Mouse (Mus musculus) embryonic stem cell, embryonic (primary cell): ENCODE data around the gene Pmf1.

Experiments used
- CTCF ChIA-PET, 4 experiments: fragments of 300-600 bp in 2 of 4; fragments of 350-600 bp in 2 of 4; sonication (Branson Sonifier 250); formaldehyde crosslinking; loops; one replicate each; lab custom pipeline; 2022; ENCODE audit warnings: inconsistent platforms in 2 of 4; lab: Charles Lee
- POLR2A ChIA-PET, 4 experiments: fragments of 300-600 bp in 2 of 4; fragments of 350-600 bp in 2 of 4; sonication (Branson Sonifier 250); formaldehyde crosslinking; loops; one replicate each; lab custom pipeline; 2022; ENCODE audit warnings: antibody characterized with exemption in 4 of 4, inconsistent platforms in 1 of 4; lab: Charles Lee

The Pmf1 gene

DNA sequence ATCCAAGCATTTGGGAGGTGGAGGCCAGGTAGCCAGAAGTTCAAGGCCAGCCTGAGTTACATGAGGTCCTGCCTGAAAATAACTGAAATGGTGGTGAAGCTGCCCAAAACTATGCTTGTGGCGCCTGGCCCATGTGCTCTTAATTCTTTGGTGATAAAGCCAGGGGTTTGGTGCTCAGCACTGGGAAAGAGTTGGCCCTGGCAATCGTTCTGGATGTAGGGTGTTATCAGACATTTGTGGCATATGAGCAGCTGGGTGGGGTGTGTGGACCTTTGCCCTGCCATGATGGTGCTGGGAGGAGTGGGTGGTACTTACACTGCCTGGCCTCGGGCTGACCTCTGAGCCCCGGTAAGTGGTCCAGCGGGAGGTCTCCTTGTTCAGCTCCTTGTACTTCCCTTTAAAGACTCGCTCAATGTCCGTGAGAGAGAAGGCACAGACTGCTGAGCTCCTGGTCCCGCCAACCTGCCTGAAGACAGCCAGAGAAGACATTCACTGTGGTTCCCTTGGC lies 37.6 kb upstream of the Pmf1 start:
- POLR2A ChIA-PET, result interaction anchor here in 3 of 4 experiments (0.6 to 4.0 kb wide), 11 partner anchors 9 to 227 kb away, joined by 3 to 27 read pairs (median 4); partner anchors contain the start of genes Pmf1 (in 3 of the 3), Slc25a44 (in 1 of the 3), Smg5 (in 1 of the 3) and Tmem79 (in 1 of the 3)
- CTCF ChIA-PET, result interaction anchor here in 2 of 4 experiments (0.6 to 1.3 kb wide), 3 partner anchors 8 to 210 kb away, joined by 3 read pairs; no protein-coding TSS in a partner anchor

DNA sequence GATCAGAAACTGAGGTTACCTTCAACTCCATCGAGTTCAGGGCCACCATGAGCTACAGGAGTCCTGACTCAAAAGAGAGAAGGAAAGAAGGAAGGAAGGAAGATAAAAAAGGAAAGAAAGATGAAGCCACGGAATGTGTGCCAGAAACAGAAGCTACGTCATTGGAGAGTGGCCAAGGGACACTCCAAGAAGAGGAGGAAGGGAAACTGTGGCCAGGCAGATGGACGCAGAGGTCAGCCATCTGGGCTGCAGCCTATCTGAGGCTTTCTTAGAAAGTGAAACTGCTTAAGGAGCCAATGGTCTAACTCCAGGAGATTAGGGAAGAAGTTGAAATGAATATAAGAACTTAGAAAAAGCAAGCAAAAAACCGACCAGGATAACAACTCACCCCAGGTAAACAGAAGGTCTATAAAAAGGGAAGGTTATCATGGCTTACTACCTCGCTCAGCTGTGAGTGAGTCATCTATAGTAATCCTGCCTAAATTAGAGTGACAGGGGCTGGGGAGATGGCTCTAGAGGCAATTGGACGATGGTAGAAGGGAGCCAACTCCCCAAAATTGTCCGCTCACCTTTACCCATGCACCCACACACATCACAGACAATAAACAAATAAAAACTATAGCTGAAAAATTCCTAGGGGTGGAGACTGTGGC lies 36.5 kb upstream of the Pmf1 start:
- ChIA-PET CTCF (interaction anchor here in 2 of 4 experiments (0.6 to 2.1 kb wide), 2 partner anchors 20 to 37 kb away, joined by 7 read pairs; partner anchors contain the start of gene Pmf1 (in 1 of the 2)), POLR2A (interaction anchor here in 2 of 4 experiments (0.5 to 4.0 kb wide), 10 partner anchors 8 to 352 kb away, joined by 3 to 27 read pairs (median 4); partner anchors contain the start of genes Pmf1 (in 1 of the 2), Slc25a44 (in 1 of the 2), Smg5 (in 1 of the 2) and Tmem79 (in 1 of the 2))

DNA sequence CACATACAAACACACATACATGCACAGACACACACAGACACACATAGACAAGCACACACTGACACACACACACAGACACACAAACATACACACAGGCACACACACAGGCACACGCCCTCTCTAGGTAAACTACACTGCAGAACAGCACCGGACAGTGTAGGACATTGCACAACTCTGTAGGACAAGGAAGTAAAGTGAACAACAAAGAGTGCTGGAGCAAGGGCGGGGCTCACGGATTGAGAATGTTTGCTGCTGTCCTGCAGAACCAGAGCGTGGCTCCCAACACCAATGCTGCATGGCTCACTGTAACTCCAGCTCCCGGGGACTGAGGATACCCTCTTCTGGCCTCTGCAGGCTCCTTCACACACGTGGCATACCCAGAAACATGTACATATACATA lies 32.8 kb upstream of the Pmf1 start:
- CTCF ChIA-PET, result interaction anchor here in 1 of 4 experiments (1.0 to 1.5 kb wide), 2 partner anchors 24 to 36 kb away, joined by 3 to 7 read pairs; no protein-coding TSS in a partner anchor

DNA sequence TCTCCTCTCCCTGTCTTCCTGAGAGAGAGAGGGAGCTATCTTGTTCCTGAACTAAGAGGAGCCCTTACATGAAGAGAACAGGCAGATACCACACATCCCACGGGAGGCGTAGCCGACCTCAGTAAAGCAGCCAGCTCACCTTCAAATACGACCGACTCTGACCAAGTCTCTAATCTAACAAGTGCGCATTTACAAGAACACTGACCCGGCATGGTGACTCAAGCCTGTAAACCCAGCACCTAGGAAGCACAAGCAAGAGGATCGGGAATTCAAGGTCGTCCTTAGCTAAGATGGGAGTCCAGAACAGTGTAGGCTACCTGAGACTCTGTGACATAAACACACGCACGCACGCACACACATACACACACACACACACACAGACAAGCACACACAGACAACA lies 32.4 kb upstream of the Pmf1 start:
- POLR2A ChIA-PET, result interaction anchor here in 1 of 4 experiments (1.2 kb wide), 2 partner anchors 14 to 17 kb away, joined by 3 to 4 read pairs; partner anchors contain the start of gene Slc25a44
- CTCF ChIA-PET, result interaction anchor here in 1 of 4 experiments (1.0 to 1.5 kb wide), 2 partner anchors 24 to 35 kb away, joined by 3 to 7 read pairs; no protein-coding TSS in a partner anchor

More for the DNA sequence above, 32.8 kb upstream of the Pmf1 start:
- POLR2A ChIA-PET, result interaction anchor here in 3 of 4 experiments (0.6 to 1.5 kb wide), 6 partner anchors 8 to 578 kb away, joined by 3 to 6 read pairs (median 4); partner anchors contain the start of genes Pmf1 (in 1 of the 3) and Slc25a44 (in 1 of the 3)

DNA sequence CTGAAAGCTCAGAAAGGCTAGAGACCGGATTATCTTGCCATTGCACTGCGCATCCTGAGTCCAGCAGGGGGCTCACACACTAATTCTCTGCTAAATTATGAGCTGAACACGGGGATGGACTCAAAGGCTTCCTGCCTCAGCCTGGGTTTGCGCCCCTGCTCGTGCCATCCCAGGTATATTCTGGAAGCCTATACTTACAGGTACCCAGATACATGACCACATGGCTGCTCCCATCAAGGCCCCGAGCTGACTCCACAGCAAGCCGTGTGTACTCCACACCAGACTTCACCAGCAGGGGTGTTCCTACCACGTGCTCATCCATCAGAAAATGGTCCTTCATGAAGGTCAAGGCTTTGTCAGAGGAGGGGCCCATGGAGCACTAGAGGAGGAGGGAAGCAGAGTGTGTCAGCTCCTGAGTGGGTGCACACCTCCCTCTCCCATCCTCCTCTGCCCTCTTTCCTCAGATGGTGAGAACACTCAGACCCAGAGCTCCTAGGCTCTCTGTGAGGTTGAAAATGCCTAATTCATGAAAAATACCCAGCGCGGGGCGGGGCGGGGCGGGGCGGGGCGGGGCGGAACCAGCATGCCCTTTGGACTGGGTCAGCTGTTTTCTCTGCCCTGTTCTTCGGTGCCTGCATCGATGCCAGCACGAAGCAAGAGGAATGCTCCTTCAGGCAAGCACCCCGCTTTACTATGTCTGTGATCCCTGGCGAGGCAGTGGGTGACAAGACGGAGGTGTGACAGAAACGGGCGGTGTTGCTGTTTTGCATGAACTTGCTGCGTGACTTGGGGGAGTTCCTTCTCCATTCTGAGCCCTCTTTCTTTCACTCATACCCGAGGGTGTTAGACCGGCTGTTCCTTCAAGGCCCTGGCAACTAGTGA lies 30.6 kb upstream of the Pmf1 start:
- ChIA-PET POLR2A (interaction anchor here (0.6 to 6.9 kb wide), 44 partner anchors 8 to 418 kb away, joined by 3 to 76 read pairs (median 4); partner anchors contain the start of genes Pmf1 (in 3 of the 4), Slc25a44 (in 3 of the 4), Smg5 (in 2 of the 4) and Tmem79 (in 2 of the 4)), CTCF (interaction anchor here (0.5 to 3.1 kb wide), 60 partner anchors 8 to 470 kb away, joined by 3 to 40 read pairs (median 4); partner anchors contain the start of genes Pmf1 (in 3 of the 4), Slc25a44 (in 2 of the 4), Lmna (in 1 of the 4) and Mex3a (in 1 of the 4))

DNA sequence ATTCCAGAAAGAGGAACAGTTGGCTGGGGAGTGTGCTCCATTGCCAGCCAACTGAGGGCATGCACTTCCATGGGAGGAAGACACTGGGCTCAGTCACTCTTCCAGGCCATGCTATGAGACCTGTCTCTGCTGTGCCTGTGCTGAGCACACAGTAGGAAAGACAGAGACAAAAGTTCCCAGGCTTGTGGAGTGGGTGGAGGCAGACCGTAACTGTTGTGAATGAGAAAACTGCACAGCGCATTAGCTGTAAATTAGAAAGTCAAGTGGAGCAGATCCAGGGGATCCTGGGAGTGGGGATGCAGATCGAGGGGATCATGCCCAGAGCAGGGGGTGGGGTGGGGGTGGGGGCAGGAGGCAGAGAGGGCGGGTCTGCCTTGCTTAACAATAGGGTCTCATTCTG lies 29.5 kb upstream of the Pmf1 start:
- CTCF ChIA-PET, result interaction anchor here (0.5 to 3.1 kb wide), 35 partner anchors 9 to 469 kb away, joined by 3 to 40 read pairs (median 5); partner anchors contain the start of genes Pmf1 (in 2 of the 4), Nes (in 1 of the 4) and Slc25a44 (in 1 of the 4)
- POLR2A ChIA-PET, result interaction anchor here in 3 of 4 experiments (0.5 to 6.9 kb wide), 32 partner anchors 9 to 1346 kb away, joined by 3 to 76 read pairs (median 4); partner anchors contain the start of genes Pmf1 (in 3 of the 3), Slc25a44 (in 3 of the 3), Smg5 (in 3 of the 3) and Tmem79 (in 3 of the 3)

DNA sequence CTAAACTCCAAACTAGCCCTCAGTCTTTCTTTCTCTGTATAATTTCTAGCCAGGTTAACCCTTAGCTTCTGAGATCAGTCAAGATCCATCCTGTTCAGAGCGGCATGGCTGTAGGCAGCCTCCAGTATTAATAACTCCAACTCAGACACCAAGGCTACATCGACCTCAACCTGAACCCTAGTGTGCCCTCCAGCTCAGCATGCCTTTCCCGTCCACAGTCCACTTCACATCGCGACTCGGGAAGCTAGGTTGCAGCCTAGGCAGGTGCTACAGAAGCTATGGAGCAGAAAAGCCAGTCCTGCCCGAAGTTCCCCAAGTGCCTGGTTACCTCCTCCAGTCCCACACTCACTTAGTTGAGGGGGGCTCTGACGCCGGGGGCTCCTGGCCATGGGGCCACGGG lies 27.3 kb upstream of the Pmf1 start:
- ChIA-PET CTCF (interaction anchor here (0.5 to 4.3 kb wide), 25 partner anchors 8 to 72 kb away, joined by 3 to 23 read pairs (median 4); partner anchors contain the start of genes Lmna (in 1 of the 4), Pmf1 (in 1 of the 4) and Slc25a44 (in 1 of the 4)), POLR2A (interaction anchor here in 3 of 4 experiments (0.7 to 6.9 kb wide), 22 partner anchors 8 to 101 kb away, joined by 3 to 76 read pairs (median 4); partner anchors contain the start of genes Pmf1 (in 3 of the 3), Slc25a44 (in 2 of the 3), Smg5 (in 2 of the 3) and Tmem79 (in 2 of the 3))

DNA sequence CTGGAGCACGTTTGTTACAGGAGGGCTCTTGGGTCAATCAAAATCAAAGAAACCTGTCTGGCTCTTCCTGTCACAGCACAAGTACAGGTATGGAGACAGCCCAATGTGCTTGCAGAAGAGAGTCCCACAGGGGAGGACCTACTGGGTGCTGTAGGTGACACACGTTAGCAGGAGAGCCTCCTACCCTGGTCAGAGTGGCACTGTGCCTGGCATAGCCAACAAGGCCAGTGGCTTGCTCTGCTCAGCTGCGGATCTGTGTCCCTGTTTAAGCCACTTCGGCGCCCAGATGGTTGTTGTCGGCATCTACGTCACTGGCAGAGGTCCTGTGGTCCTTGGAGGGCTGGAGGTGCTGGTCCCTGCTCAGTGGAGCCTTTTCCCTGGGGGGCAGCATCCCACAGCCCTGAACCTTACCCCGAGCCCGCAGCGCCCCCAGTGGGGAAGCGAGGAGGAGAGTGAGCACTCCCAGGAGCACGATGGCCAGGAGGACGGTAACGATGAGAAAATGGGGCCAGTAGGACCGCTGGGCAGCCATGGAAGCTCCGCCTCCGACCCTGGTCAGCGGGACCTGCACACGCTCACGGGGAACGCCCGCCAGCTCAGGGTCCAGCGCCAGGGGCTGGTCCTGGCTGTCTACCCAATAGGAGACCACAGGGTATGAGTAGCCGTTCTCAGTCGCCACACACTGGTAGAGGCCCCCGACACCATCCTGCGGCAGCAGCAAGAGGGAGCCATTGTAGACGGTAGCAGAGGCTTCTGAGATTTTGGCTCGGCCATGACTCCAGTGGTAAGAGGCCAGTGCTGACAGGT lies 26.5 kb upstream of the Pmf1 start:
- CTCF ChIA-PET, result interaction anchor here (0.5 to 4.3 kb wide), 27 partner anchors 9 to 351 kb away, joined by 3 to 23 read pairs (median 3); partner anchors contain the start of genes Slc25a44 (in 2 of the 4), Cct3 (in 1 of the 4), Lmna (in 1 of the 4) and Pmf1 (in 1 of the 4)
- POLR2A ChIA-PET, result interaction anchor here in 3 of 4 experiments (0.6 to 6.9 kb wide), 24 partner anchors 8 to 100 kb away, joined by 3 to 76 read pairs (median 4); partner anchors contain the start of genes Pmf1 (in 3 of the 3), Slc25a44 (in 3 of the 3), Sema4a (in 1 of the 3) and Smg5 (in 1 of the 3)

DNA sequence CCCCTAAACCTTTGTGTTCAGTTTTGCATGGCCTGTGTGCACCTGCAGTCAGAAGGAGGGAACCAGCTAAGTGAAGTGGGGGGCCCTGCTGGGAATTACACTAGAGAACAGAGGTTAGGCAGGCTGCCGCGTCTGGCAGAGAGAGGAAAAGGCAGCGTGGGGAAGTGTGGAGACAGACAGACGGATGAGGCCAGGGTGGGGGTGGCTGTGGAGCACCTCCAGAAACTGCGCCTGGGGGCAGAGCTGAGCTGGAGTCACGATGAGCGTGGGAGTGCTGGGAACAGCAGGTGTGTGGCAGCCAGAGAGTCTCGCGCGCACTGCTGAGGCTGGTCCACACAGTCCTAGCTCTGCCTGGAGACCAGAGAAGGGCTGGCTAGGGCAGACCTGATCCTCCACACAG lies 25.4 kb upstream of the Pmf1 start:
- ChIA-PET POLR2A (interaction anchor here in 3 of 4 experiments (0.6 to 6.9 kb wide), 10 partner anchors 8 to 66 kb away, joined by 3 to 76 read pairs (median 5); partner anchors contain the start of genes Pmf1 (in 2 of the 3) and Slc25a44 (in 2 of the 3)), CTCF (interaction anchor here in 3 of 4 experiments (0.6 to 4.3 kb wide), 9 partner anchors 10 to 1248 kb away, joined by 3 to 23 read pairs (median 3); partner anchors contain the start of gene Slc25a44 (in 2 of the 3))

DNA sequence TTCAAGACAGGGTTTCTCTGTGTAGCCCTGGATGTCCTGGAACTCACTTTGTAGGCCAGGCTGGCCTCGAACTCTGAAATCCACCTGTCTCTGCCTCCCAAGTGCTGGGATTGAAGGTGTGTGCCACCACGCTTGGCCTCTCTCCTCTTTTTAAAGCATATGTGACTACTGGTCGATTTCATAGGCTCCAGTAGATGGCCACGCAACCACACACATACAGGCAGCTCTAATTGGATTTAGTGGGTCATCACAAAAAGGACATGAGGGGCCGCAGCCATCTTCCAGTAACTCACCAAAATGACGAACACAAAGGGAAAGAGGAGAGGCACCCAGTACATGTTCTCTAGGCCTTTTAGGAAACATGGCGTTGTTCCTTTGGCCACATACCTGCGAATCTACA lies 18.5 kb upstream of the Pmf1 start:
- ChIA-PET CTCF (interaction anchor here in 2 of 4 experiments (0.7 to 1.9 kb wide), 4 partner anchors 11 to 38 kb away, joined by 3 to 13 read pairs (median 5); no protein-coding TSS in a partner anchor), POLR2A (interaction anchor here in 2 of 4 experiments (0.6 to 7.5 kb wide), 7 partner anchors 9 to 84 kb away, joined by 3 to 120 read pairs (median 3); partner anchors contain the start of gene Pmf1 (in 2 of the 2))

DNA sequence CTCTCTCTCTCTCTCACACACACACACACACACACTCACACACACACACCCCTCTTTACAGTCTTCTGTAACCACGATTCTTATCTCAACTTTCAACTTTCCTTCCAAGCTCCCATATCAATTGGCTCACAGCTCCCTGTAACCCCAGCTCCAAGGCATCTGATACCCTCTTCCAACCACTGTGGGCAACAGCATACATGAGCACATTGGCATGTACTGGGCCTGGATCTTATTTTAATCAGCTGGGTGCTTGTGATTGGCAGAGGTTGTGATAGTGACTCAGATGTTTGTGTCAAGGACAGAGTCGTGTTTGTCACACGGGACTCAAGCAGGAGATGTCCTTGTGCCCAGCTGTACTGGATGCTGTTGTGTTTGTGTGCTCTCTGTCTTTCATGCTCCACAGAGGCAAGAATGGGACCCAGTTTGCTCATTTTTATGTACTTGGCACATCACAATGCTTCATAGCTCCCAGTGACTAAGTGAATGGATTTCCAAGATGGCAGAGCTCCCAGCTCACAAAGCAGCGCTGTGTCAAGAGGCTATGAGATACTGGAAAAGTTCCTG lies 17.3 kb upstream of the Pmf1 start:
- POLR2A ChIA-PET, result interaction anchor here in 3 of 4 experiments (0.6 to 7.5 kb wide), 15 partner anchors 10 to 1624 kb away, joined by 3 to 120 read pairs (median 4); partner anchors contain the start of genes Pmf1 (in 2 of the 3), 4933434E20Rik (in 1 of the 3), Smg5 (in 1 of the 3) and Tmem79 (in 1 of the 3)

DNA sequence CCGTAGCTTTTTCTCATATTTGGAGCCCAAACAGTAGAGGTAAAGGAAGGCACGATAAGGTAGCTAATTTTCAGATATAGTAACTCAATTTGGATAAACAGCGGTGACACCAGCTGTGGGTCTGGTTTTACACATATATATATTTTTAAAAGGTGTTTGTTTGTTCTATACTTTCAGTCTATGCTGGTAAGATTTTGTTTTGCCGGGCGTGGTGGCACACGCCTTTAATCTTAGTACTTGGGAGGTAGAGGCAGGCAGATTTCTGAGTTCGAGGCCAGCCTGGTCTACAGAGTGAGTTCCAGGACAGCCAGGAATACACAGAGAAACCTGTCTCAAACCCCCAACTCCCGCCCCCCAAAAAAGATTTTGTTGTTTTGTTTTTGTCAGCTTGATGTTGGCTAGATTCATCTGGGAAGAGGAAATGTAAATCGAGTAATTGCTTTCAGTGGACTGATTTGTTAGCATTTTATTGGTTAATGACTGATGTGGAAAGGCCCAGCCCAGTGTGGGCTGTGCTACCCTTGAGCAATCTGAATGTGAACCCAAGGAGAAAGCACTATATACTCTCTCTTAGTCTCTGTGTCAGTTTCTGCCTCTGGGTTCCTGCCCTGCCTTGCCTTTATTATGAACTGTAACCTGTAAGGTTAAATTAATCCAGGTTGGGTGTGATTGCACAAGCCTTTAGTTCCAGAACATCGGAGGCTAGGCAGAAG lies 15.7 kb upstream of the Pmf1 start:
- POLR2A ChIA-PET, result interaction anchor here in 3 of 4 experiments (0.5 to 7.5 kb wide), 44 partner anchors 10 to 190 kb away, joined by 3 to 120 read pairs (median 4); partner anchors contain the start of genes Pmf1 (in 3 of the 3), Smg5 (in 3 of the 3), Tmem79 (in 3 of the 3) and Lmna (in 1 of the 3)

More for the DNA sequence above, 17.3 kb upstream of the Pmf1 start:
- CTCF ChIA-PET, result interaction anchor here in 3 of 4 experiments (0.6 to 1.9 kb wide), 11 partner anchors 12 to 82 kb away, joined by 3 to 13 read pairs (median 4); partner anchors contain the start of genes Lmna (in 1 of the 3) and Pmf1 (in 1 of the 3)

DNA sequence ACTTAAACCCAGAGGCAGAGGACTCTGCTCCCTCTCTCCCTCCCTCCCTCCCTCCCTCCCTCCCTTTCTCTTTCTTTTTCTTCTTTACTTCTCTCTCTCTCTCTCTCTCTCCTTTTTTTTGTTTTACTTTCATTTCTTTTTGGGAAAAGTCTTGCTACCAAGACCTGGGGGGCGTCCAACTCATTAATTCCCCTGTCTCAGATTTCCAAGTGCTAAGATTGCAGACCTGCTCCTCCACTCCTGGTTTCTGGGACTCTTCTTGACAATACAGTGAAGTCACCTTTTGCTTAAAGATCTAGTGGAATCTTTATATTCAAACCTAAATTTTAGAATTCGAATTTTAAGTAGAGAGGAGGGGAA lies 15.2 kb upstream of the Pmf1 start:
- ChIA-PET POLR2A (interaction anchor here in 3 of 4 experiments (0.5 to 7.5 kb wide), 55 partner anchors 8 to 1710 kb away, joined by 3 to 120 read pairs (median 4); partner anchors contain the start of genes Pmf1 (in 3 of the 3), Smg5 (in 3 of the 3), Tmem79 (in 3 of the 3) and Cct3 (in 1 of the 3)), CTCF (interaction anchor here (0.6 to 1.7 kb wide), 21 partner anchors 8 to 267 kb away, joined by 3 to 12 read pairs (median 4); partner anchors contain the start of genes Lmna (in 1 of the 4) and Pmf1 (in 1 of the 4))

More for the DNA sequence above, 15.7 kb upstream of the Pmf1 start:
- CTCF ChIA-PET, result interaction anchor here (0.6 to 1.7 kb wide), 18 partner anchors 10 to 300 kb away, joined by 3 to 10 read pairs (median 4); partner anchors contain the start of gene Pmf1 (in 1 of the 4)
